Mouse (Mus musculus) stomach, postnatal 0 days (tissue): Measurements from ENCODE around the gene Epha6.

ENCODE experiments used
- CTCF ChIP-seq: IDR thresholded peaks from 2 replicates; pipeline ENCODE4 v1.5.1; 2016; ENCODE audit warnings: antibody characterized with exemption, low read depth, mild to moderate bottlenecking, moderate library complexity
- EP300 ChIP-seq: optimal IDR thresholded peaks from 2 replicates; pipeline ENCODE3; 2016; ENCODE audit warnings: antibody characterized with exemption

- no peak for TF ChIP-seq EP300
- TF ChIP-seq CTCF: no peak
These were observed 518.4 kb downstream of the Epha6 start for GRCm38 (mm10) chr16:60086976-60087375.
